Mouse (Mus musculus) leukemia stem cell, adult 10-12 weeks (primary cell): Measurements from ENCODE around the gene Mum1. TPM values are rescaled to one million over a fixed set of nuclear protein-coding genes. Genes with fewer than 3 reads are reported as not detected.

ENCODE experiments used
- polyA plus RNA-seq: library from polyadenylated mRNA; stranded (reverse); fragments of >175 nt; gene quantifications from 2 replicates; pipeline ENCODE4 v1.2.3, GENCODE M21; 2012; ENCODE audit warnings: low replicate concordance

Gene Mum1
- 47.2 and 117 TPM in 2 replicates for polyA plus RNA-seq

DNA sequence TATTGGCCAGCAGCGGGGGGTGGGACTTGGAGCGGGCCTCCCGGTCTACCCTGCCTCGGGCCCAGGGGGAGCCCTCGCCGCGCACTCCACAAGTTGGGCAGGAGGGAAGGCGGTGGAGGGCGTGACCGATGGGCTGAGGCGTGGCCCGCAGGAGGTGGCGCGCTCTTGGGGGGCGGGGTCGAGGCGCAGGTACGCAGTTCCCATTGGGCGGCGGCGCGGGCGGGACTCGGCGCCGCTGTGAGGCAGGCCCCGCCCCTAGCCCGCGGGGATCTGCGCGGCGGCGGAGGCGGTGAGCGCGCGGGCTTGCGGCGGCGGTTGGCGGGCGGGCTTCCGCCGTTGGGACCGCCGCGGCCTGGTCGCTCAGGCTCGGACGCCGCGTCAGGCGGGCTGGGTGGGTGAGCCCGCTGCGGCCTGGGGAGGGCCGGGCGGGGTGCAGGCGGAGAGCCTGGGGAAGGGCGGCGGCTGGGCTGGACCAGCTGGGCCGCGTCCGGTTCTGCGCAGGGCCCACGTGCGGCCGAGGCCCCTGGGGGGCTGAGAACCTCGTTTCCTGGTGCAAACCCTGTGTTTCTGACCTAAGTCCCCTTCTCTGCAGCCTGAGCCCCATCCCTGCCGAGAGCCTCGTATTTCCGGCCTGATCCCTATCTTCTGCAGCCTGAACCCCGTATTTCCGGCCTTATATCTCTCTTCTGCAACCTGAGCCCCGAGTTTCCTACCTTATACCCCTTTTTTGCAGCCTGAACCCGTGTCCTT, at the start of gene Mum1:
TSS of gene Mum1 (plus strand) at position 19 of the 750 bp plus-strand sequence.

DNA sequence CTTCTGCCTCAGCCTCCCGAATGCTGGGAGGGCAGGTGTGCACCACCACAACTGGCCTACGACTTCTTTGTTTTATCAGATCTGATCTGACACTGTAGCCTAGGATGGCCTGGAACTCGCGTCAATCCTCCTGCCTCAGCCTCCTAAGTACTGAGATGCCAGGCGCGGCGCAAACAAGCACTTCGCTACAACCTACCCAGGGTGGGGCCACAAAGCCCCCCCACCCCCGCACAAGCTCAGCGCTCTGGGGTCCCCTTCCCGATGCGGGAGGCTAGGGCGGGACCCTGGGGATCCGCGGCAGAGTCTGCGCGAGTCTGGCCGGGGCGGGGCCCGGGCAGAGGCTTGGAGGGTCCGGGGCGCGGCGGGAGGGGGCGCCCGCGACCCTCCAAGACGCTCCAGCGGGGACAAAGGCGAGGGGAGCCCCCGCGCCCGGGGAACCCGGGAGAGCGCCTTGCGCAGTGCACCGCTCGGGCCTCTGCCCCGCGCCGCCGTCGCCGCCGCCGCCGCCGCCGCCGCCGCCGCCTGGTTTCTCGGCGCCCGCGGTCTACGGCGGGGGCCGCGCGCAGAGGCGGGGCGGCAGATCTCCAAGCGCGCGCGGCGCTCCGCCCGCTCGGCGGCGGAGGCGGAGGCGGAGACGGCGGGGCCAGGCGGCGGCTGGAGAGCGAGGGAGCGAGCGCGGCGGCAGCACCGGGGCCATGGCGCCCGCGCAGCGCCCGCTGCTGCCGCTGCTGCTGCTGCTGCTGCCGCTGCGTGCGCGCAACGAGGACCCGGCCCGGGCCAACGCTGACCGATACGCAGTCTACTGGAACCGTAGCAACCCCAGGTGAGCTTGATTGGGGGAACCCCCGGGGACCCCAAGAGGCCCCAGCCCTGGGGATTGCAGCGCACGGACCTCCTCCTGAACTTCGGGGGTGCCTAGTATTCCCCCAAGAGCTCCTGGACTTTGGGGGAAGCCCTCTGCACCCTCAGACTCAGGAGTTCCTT, 46.9 kb upstream of the Mum1 start, which contains the start of gene Efna2:
TSS of gene Efna2 (plus strand) at position 415 of the 984 bp plus-strand sequence.

GRCm38 (mm10) chr10:80248971-80249640, 22.9 kb downstream of the Mum1 start, which contains the start of gene Ndufs7:
Ndufs7 (plus strand) TSS chr10:80249121.

DNA sequence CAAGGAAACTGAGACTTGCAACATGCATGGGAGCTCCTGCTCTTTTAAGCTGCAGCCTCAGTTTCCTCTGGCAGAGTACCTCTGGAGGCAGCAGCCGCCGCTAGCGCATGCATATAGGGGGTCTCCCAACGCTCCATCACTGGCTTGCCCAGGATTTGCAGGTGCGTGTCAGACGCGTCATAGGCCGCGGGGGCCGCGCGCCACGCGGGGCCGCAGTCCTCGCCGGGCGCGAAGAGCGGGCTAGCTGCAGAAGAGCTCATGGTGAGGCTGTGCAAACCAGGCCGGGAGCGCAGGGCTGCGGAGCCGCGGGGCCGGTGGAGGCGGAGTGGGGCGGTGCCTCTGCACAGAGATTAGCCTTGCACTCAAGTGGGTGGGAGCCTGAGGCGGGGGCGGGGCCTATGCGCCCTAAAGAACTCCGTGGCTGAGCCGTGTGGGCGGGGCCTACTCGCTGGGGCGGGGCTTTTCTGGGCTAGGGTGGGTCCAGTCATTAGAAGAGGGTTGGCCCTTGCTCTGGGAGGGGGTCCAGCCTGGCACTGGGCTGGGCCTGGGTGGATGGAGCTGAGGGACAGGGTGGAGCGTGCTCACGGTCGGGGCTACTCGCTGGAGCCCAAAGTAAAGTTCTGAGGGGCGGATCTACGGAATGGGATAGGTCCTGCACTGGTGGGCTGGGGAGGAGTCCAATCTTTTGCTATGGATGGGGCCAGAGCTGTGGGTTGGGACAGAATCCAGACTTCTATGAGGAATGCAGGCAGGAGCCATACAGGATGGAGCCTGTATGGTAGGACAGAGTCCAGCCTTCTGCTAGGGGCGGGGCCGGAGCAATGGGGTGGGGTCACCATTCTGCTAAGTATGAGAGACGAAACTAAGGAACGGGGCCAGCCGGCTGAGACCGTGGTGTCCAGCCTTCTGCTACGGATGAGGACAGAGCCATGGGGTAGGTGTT, 34.7 kb downstream of the Mum1 start, which contains the start of the genes Gamt and Dazap1:
TSS of gene Gamt (minus strand) at position 371 of the 943 bp plus-strand sequence.
TSS of gene Dazap1 (plus strand) at position 845 of the 943 bp plus-strand sequence.

DNA sequence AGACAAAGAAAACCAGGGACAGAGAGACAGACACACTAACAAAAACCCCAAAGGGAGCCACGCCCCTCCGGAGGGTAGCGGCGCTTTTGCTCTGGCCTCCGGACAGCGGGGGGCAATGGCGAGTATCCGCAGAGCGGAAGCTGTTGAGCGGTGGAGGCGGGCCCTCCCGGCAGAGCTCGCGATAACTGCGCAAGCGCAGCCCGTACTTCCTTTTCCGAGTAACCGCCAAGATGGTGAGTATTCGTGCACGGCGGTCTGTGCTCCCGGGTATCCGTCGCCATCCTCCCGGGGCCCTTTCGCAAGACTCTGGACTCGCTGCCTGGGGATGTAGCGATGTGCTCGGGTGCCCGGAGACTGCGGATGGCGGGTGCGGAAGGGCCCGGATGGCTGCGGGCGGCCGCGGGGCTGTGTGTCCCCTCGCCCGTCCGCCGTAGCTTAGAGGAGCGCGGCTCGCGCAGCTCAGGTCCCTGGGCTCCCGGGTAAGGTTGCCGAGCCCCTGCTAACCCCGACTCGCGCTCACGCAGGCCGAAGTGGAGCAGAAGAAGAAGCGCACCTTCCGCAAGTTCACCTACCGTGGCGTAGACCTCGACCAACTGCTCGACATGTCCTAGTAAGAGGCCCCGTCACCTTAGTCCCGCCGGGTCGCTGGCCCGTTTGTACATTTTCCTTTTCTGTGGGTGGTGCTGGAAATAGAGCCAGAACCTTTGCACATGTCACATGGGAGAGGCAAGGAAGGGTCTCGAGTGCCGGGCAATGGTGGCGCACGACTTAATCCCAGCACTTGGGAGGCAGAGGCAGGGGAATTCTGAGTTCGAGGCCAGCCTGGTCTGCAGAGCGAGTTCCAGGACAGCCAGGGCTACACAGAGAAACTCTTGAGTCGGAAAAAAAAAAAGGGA, 66.3 kb downstream of the Mum1 start, which contains the start of gene Rps15:
TSS of gene Rps15 (plus strand) at position 203 of the 896 bp plus-strand sequence.

Other genes with a start within 250 kb of the Mum1 start
- gene Tmem259, start 242.1 kb upstream of the Mum1 start, polyA plus RNA-seq: 658 and 1,473 TPM in 2 replicates
- 222 and 247 TPM in 2 replicates for gene Cnn2, start 237.8 kb upstream of the Mum1 start, polyA plus RNA-seq
- gene Abca7, start 229.9 kb upstream of the Mum1 start, polyA plus RNA-seq: 37.0 and 54.4 TPM in 2 replicates
- gene Arhgap45, start 209.8 kb upstream of the Mum1 start, polyA plus RNA-seq: 156 and 353 TPM in 2 replicates
- 53.8 and 132 TPM in 2 replicates for gene Polr2e, start 186.6 kb upstream of the Mum1 start, polyA plus RNA-seq
- gene Gpx4, start 179.3 kb upstream of the Mum1 start, polyA plus RNA-seq: 698 and 1,678 TPM in 2 replicates
- gene Sbno2, start 120.9 kb upstream of the Mum1 start, polyA plus RNA-seq: 72.7 and 82.1 TPM in 2 replicates
- 127 and 185 TPM in 2 replicates for gene Stk11, start 110.6 kb upstream of the Mum1 start, polyA plus RNA-seq
- gene Atp5d, start 87.8 kb upstream of the Mum1 start, polyA plus RNA-seq: 1,038 and 1,245 TPM in 2 replicates
- gene Cbarp, start 85.6 kb upstream of the Mum1 start, polyA plus RNA-seq: 40.1 and 43.9 TPM in 2 replicates
- 224 and 253 TPM in 2 replicates for gene Midn, start 78.2 kb upstream of the Mum1 start, polyA plus RNA-seq
- gene Cirbp, start 60.4 kb upstream of the Mum1 start, polyA plus RNA-seq: 19.6 and 38.2 TPM in 2 replicates
- gene 1600002K03Rik, start 53.5 kb upstream of the Mum1 start, polyA plus RNA-seq: 7.0 and 16.7 TPM in 2 replicates
- gene Efna2, start 47.0 kb upstream of the Mum1 start, polyA plus RNA-seq: 1.4 and 1.8 TPM in 2 replicates
- 197 and 234 TPM in 2 replicates for gene Ndufs7, start 22.7 kb downstream of the Mum1 start, polyA plus RNA-seq
- 0.64 and 0.93 TPM in 2 replicates for gene Gamt, start 34.6 kb downstream of the Mum1 start, polyA plus RNA-seq
- 831 and 856 TPM in 2 replicates for gene Dazap1, start 35.1 kb downstream of the Mum1 start, polyA plus RNA-seq
- gene Rps15, start 66.0 kb downstream of the Mum1 start, polyA plus RNA-seq: 1,647 and 3,347 TPM in 2 replicates
- gene Apc2, start 69.5 kb downstream of the Mum1 start, polyA plus RNA-seq: 0.09 and 0.10 TPM in 2 replicates
- gene 2310011J03Rik, start 94.1 kb downstream of the Mum1 start, polyA plus RNA-seq: 80.6 and 113 TPM in 2 replicates
- 29.8 and 43.5 TPM in 2 replicates for gene Pcsk4, start 103.1 kb downstream of the Mum1 start, polyA plus RNA-seq
- gene Reep6, start 103.5 kb downstream of the Mum1 start, polyA plus RNA-seq: 198 and 406 TPM in 2 replicates
- 59.0 and 75.4 TPM in 2 replicates for gene Adamtsl5, start 122.0 kb downstream of the Mum1 start, polyA plus RNA-seq
- not detected in 2 replicates for gene Plk5, start 130.0 kb downstream of the Mum1 start, polyA plus RNA-seq
- 45.9 and 68.4 TPM in 2 replicates for gene Mex3d, start 161.2 kb downstream of the Mum1 start, polyA plus RNA-seq
- gene Mbd3, start 173.1 kb downstream of the Mum1 start, polyA plus RNA-seq: 234 and 272 TPM in 2 replicates
- 544 and 1,539 TPM in 2 replicates for gene Uqcr11, start 180.4 kb downstream of the Mum1 start, polyA plus RNA-seq
- gene Tcf3, start 207.2 kb downstream of the Mum1 start, polyA plus RNA-seq: 1,132 and 1,188 TPM in 2 replicates